Mouse (Mus musculus) thymus, adult 2 months (tissue): ENCODE results near the gene D1Ertd622e. TPM values are rescaled to one million over a fixed set of nuclear protein-coding genes. Genes with fewer than 3 reads are reported as not detected.

Experiments used
- DNase-seq: peaks from one replicate; pipeline ENCODE4 v3.0.0; 2021
- H3K27ac ChIP-seq: fragments of 200-500 bp; 2 replicates; pipeline ENCODE4 v1.5.1; 2012; ENCODE audit warnings: low read length, control low read depth; ENCODE audit not compliant: control insufficient read depth, insufficient read depth
- H3K27me3 ChIP-seq: fragments of 200-500 bp; 2 replicates; pipeline ENCODE4 v1.6.1; 2012; ENCODE audit warnings: mild to moderate bottlenecking, low read length, moderate library complexity, mixed read lengths; ENCODE audit not compliant: control insufficient read depth, insufficient read depth
- H3K36me3 ChIP-seq: fragments of 200-500 bp; 2 replicates; pipeline ENCODE4 v1.6.1; 2012; ENCODE audit warnings: mild to moderate bottlenecking, low read length, moderate library complexity; ENCODE audit not compliant: control insufficient read depth, insufficient read depth
- H3K4me1 ChIP-seq: fragments of 200-500 bp; replicated peaks from 2 replicates; pipeline ENCODE4 v1.6.1; 2012; ENCODE audit warnings: low read length; ENCODE audit not compliant: control insufficient read depth, insufficient read depth
- H3K4me3 ChIP-seq: fragments of 200-500 bp; 2 replicates; pipeline ENCODE4 v1.5.1; 2012; ENCODE audit warnings: mild to moderate bottlenecking, low read length, control low read depth, moderate library complexity; ENCODE audit not compliant: control insufficient read depth, insufficient read depth
- CTCF ChIP-seq: fragments of 200-500 bp; IDR thresholded peaks from 2 replicates; pipeline ENCODE4 v1.5.1; 2012; ENCODE audit warnings: mild to moderate bottlenecking, control low read depth, low read length, moderate library complexity, borderline replicate concordance; ENCODE audit not compliant: control insufficient read depth, poor library complexity, insufficient read depth; ENCODE audit errors: extremely low read depth
- POLR2A ChIP-seq: fragments of 200-500 bp; IDR thresholded peaks from 2 replicates; pipeline ENCODE4 v1.6.1; 2012; ENCODE audit warnings: mild to moderate bottlenecking, low read length, control low read depth, moderate library complexity; ENCODE audit not compliant: control insufficient read depth, poor library complexity, insufficient read depth; ENCODE audit errors: extremely low read depth
- WGBS: fragments of 180-500 bp; shearing (Covaris S2); methylation state at CpG from one replicate; pipeline ENCODE4 v1.1.7; 2018; 5-methylcytosine and 5-hydroxymethylcytosine counted together
- polyA plus RNA-seq: library from polyadenylated mRNA; depleted of rRNA; stranded (reverse); fragments of >200 nt; gene quantifications from 2 replicates; pipeline ENCODE4 v1.2.3, GENCODE M21; 2012

The D1Ertd622e gene
- polyA plus RNA-seq, 1 experiment: 31.2 TPM

DNA sequence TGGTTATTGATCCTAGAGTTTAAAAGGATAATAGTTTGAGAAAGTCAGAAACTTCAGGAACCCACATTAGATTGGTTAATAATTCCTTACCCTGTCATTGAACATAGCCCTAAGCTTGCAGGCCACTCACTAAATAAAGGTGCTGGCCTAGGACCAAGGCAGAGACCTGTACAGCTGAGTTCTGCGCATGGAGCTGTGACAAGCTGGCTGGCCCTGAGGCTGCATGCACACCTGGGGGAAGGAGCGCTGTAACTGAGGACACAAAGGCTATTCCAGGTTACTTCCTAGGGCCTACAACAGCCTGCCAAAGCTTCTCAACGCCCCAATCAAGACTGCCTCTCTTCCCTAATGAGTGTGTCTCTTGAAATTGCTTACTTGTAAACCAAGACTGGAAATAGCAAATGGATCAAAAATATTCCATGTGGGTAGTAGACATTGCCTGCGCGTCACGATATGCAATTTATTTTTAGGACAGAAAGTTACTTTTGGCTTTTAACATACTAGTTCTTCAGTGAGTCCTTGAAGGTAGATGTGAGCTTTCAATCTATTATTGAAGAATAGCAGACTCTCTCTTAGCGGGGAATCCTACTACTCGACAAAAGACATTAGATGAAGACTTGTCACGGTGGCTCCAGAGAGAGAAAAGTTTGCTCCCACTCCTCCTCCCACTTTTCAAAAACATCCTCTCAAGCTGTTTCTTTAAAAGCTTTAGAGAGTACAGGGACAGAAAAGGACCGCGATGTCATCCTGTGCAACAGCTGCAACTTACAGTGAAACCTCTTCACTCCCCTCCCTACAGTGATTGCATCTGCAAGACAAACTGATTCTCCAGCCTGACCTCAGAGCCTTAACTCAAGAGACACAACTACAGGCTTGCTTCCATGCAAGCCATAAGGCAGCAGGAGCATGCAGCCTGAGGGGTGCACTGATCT lies 47.1 kb downstream of the D1Ertd622e start:
- 90% methylated on average over 11 of the region's 11 CpGs for WGBS
- H3K27me3 ChIP-seq: no peaks in the 10 kb centered on the region
- TF ChIP-seq POLR2A (no peak), CTCF (no peak)

GRCm38 (mm10) chr1:97611747-97612146 lies 50.1 kb downstream of the D1Ertd622e start:
- Histone ChIP-seq H3K4me3 (no peak overlapping the region), H3K27ac (no peak overlapping the region), H3K27me3 (no peaks in the 10 kb centered on the region), H3K4me1 (peaks cover 9% of the 10 kb centered on the region), H3K36me3 (no peaks in the 10 kb centered on the region)
- no peak for DNase-seq
- 90% methylated on average over 2 of the region's 2 CpGs for WGBS
- no peak for TF ChIP-seq POLR2A
- no peak for TF ChIP-seq CTCF

More for the DNA sequence above, 47.1 kb downstream of the D1Ertd622e start:
- Histone ChIP-seq H3K36me3 (no peaks in the 10 kb centered on the region), H3K4me1 (peaks cover 9% of the 10 kb centered on the region), H3K27ac (no peak overlapping the region), H3K4me3 (no peak overlapping the region)
- no peak for DNase-seq

GRCm38 (mm10) chr1:97603361-97603760 lies 58.5 kb downstream of the D1Ertd622e start:
- Histone ChIP-seq H3K4me1 (no peaks in the 10 kb centered on the region), H3K27ac (no peak overlapping the region), H3K36me3 (no peaks in the 10 kb centered on the region), H3K4me3 (no peak overlapping the region), H3K27me3 (no peaks in the 10 kb centered on the region)
- no peak for DNase-seq
- 87% methylated on average over 1 of the region's 1 CpGs for WGBS
- TF ChIP-seq CTCF (no peak), POLR2A (no peak)

- H3K4me1 ChIP-seq: no peaks in the 10 kb centered on the region
- no peak for TF ChIP-seq POLR2A
- no peak for TF ChIP-seq CTCF
Observed at GRCm38 (mm10) chr1:97600371-97600770, 61.5 kb downstream of the D1Ertd622e start.

DNA sequence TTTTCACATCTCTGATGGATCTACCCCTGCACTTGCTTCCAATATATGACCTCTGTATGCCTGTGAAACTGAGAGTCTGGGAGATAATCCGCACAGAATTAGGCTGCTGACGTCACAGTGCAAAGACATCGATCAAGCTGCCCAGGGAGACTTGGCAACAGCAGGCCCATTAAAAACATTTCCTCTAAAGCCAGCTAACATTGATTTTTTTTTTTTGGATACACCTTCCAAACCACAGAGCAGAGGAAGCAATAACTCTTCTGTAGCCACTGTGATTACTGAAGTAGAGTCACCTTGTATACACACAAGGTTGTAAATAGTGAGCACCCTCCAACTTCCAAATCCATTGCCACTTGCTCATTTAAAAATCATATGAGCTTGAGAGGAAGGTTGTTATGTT lies 62.8 kb downstream of the D1Ertd622e start:
- Histone ChIP-seq H3K36me3 (no peaks in the 10 kb centered on the region), H3K27ac (no peak overlapping the region), H3K4me3 (no peak overlapping the region), H3K27me3 (no peaks in the 10 kb centered on the region), H3K4me1 (no peaks in the 10 kb centered on the region)
- 90% methylated on average over 3 of the region's 3 CpGs for WGBS
- DNase-seq: no peak
- TF ChIP-seq POLR2A (no peak), CTCF (no peak)

More at GRCm38 (mm10) chr1:97600371-97600770, 61.5 kb downstream of the D1Ertd622e start:
- H3K4me3 ChIP-seq: no peak overlapping the region
- WGBS: 94% methylated on average over 2 of the region's 2 CpGs
- no peak overlapping the region for H3K27ac ChIP-seq
- H3K36me3 ChIP-seq: no peaks in the 10 kb centered on the region
- DNase-seq: no peak
- H3K27me3 ChIP-seq: no peaks in the 10 kb centered on the region

DNA sequence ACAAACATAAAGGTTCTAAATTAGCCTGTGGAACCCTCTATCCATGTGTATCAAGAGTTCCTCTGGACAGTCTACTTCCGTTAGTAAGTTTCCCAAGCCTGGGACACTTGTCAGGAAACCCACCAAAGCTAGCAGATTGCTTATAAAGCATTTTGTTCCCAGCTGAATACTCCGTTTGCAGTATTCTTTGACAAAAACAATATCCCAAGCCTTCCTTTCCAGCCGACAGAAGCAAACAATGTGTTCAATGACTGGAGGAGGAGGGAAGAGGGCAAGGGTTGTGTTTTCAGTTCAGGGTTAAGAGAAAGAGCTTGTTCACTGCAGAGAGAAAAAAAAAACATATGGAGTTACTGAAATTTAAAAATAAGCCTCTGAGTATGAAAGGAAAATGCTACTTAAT lies 73.3 kb downstream of the D1Ertd622e start:
- WGBS: 92% methylated on average over 3 of the region's 3 CpGs
- Histone ChIP-seq H3K27ac (no peak overlapping the region), H3K4me3 (no peak overlapping the region), H3K27me3 (no peaks in the 10 kb centered on the region), H3K36me3 (no peaks in the 10 kb centered on the region), H3K4me1 (0 out of 2 replicates have a peak, but pooled peaks cover 3% of the 10 kb centered on the region)
- TF ChIP-seq CTCF (no peak), POLR2A (no peak)
- no peak for DNase-seq

DNA sequence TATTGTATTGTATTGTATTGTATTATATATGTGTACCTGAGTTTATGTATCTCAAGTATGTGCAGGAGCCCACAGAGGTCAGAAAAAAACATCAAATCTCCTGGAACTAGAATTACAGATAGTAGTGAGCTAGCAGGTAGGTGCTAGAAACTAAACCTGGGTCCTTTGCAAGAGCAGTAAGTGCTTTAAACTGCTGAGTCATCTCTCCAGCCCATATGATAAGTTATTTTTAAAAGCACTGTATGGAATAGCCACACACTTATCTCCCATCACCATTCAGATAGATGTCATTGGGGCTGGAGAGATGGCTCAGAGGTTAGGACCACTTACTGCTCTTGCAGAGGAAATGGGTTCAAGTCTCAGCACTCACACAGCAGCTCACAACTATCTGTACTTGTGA lies 76.8 kb downstream of the D1Ertd622e start:
- TF ChIP-seq CTCF (no peak), POLR2A (no peak)
- Histone ChIP-seq H3K27me3 (no peaks in the 10 kb centered on the region), H3K4me1 (peaks cover 9% of the 10 kb centered on the region), H3K36me3 (no peaks in the 10 kb centered on the region), H3K4me3 (no peak overlapping the region), H3K27ac (no peak overlapping the region)
- DNase-seq: no peak

DNA sequence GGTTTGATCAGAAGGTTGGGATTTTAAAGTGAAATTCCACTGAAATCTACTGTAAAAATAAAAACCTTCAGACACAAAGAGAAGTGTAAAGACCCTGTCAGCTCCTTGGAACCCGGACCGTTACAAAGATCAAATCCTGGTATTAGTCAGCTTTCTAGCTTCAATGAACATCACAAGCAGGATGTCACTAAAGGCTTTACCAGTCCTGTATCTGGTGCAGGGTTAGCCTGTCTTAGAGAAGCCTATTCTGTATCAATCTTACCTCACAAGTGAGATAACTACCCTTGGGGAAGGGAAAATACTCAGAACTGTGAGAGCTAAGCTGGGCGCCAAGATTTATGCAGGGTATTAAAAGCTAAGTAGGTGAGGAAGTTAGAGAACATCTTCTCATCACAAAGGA lies 77.7 kb downstream of the D1Ertd622e start:
- DNase-seq: no peak
- peaks cover 6% of the 10 kb centered on the region for H3K4me1 ChIP-seq
- no peak overlapping the region for H3K27ac ChIP-seq
- H3K36me3 ChIP-seq: no peaks in the 10 kb centered on the region
- TF ChIP-seq CTCF: no peak
- no peak for TF ChIP-seq POLR2A
- no peak overlapping the region for H3K4me3 ChIP-seq
- H3K27me3 ChIP-seq: no peaks in the 10 kb centered on the region
- WGBS: 55% methylated on average over 3 of the region's 3 CpGs
